Mouse (Mus musculus) liver (tissue): Measurements from ENCODE around the gene Sit1.

Experiments
- DNase-seq: peaks from one replicate; pipeline ENCODE4 v3.0.0-alpha.2; 2020; ENCODE audit warnings: mixed read lengths

Sit1 gene

DNA sequence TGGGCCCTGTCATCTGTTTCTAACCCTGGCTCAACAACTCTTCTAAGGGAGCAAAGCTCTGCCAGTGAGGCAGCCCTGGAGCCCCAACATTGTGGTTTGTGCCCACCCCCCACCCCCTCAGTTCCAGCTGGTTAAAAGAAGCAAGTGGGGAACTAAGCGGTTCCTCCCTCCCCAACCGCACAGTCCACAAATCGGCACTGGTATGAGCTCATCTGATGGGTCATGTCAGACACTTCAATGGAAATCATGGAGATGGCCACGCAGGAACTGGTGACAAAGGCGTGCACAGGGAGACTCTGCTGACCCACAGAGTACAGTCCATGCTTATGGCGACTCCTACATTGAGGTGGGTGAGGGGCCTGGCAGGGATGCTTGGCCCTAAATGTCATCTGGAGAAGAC lies 17.6 kb downstream of the Sit1 start:
- no peak for DNase-seq

DNA sequence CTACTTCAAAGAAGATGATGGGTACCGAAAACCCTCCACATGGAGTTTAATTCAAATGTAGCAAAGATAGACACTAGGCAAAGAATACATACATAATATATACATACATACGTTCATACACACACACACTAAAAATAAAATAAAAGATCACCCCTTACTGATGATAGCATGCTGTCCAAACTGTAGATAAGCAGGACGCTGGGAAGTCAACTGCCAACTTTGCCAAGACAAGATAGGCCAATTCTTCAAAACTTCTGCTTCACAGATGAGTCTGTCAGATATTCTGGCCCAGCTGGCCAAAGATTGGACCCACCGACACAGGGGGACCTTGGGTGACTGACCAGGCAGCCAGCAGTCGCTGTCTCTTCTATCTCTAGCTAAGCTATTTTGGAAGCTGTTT lies 20.4 kb downstream of the Sit1 start:
- DNase-seq, result no peak

DNA sequence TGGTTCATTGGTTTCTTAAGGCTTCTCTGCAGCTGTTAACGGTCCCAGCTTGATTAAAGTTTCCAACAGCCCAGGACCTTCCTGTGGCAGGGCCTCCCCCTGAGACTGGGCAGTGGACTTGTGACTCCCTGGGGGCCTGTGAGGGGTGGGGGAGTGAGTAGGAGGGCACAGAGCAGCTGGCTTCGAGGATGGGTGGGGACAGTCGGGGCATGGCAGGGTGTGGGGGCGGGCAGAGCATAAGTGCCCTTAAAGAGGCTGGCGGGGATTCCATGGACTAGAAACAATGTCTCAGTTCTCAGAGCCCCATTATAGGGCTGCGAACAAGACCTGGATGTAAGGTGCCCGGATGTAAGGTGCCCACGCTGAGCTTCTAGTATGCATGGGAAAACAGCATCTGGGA lies 26.4 kb downstream of the Sit1 start:
- no peak for DNase-seq

DNA sequence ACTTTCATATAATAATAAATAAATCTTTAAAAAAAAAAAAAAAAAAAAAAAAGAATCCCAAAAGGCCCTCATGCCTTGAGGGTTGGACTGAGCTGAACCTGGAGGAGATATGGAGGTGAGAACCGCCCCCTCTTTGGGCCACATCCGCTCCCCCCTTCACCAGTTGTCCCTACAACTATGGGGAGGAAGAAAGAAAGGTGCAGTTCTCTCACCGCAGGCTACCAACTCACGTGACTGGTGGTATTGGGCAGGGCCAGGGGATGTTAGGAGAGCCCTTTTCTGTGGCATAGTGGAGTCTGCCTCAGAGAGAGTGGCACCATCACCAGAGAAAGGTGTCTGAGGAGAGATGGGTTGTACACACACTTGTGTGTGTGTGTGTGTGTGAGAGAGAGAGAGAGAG lies 27.1 kb downstream of the Sit1 start:
- no peak for DNase-seq

DNA sequence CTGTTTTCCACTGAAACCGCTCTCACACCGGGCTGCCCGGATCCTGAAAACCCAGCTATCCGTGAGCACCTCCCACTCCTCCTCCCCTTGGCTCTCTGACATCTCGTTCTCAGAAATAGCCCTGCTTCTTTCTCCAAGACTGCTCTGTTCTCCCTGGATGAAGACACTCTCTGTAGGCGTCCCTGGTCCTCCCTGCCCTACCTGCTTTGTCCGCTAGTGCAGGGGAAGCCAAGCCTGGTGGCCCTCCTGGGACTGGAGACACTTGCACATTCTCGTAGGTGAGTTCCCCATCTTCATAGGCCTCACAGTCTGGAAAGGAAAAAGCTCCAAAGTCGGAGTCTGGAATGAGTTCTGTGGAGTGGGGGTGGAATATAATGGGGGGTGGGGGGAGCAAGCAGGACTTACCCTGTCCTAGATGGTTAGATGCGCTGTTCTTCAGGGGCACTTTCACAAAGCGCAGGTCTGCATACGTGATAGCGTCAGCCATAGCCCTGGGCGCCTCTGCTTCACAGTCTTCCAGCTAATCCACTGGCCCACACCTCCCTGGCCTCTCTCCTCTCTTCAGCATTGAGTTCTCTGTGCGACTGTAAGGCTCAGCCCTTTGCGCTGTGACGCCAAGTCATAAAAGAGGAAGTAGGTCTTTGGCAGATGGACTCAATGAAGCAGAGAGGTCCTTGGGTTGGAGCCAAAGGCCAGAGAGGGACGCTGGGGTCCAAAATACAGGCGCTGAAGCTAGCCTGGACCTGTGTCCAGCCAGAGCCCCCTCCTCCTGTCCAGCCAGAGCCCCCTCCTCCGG lies 29.3 kb downstream of the Sit1 start, which contains the start of gene Cd72:
Cd72 (minus strand) TSS at position 588 of the 796 bp plus-strand sequence.
- peak; percentile 21 for DNase-seq

DNA sequence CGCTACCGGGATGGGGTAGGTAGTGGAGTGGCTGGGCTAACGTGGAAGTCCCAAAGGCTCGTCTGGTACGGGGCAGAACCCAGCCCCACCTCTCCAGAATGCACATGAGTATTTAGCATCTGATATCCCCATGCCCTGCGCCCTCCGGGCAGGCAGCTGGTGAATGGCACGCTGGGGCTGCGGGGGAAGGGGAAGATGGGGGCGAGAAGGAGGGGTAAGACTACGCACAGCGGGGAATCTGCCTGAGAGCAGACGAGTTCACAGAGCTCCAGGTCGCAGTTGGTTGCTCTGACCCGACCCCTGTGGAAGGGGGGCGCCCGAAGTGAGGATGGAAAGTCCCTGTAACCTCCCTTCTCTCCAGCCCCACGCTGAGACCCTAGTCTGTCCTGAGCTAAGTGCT lies 30.1 kb downstream of the Sit1 start:
- DNase-seq, result no peak

DNA sequence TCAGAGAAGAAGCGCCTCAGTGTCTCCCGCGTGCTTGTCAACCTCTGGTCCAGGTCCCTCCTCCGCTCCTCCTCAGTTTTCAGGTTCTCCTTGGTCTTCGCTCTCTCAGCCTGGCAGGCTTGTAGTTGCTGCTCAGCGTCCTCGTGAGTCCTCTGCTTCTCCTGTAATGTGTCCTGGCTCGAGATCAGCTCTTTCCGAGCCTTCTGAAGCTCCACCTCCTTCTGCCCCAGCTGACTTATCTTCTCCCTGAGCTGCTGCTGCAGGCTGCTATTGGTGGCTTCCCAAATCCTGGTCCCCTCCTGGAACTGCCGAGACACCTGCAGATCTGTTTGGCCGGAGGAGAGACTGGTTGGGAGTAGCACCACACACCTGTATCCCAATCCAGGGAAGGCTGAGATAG lies 31.2 kb downstream of the Sit1 start:
- DNase-seq, result no peak

DNA sequence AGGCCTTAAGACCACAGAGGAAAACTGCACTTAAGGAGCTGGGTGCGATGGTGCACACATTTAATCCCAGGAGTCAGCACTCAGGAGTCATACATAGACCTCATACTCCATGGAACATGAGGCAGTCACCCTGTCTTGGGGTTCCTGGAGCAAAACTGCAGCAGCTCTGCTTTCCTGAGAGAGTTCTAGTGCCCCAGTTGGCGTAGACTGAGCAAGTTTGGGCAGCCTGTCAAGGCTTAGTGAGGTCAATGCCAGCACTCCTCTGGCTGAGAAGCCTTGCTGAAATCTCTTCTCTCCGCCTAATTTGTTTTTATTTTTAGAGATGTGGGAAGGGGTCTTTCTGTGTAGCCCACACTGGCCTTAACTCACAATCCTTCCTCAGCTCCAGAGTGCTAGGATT lies 35.0 kb downstream of the Sit1 start:
- DNase-seq, result no peak

DNA sequence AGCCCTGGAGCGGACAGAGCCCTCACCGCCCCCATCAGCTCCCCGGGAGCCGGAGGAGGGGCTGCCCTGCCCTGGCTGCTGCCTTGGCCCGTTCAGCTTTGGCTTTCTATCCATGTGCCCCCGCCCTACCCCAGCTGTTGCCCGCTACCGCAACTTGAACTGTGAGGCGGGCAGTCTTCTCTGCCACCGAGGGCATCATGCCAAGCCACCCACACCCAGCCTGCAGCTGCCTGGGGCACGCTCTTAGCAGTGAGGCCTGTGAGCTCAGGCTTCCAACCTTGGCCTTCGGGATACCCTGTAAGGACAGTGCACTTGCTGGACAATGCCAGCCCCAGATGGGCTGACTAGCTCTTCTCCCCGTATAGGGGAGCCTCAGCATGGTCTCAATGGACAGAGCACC lies 36.3 kb downstream of the Sit1 start:
- no peak for DNase-seq

DNA sequence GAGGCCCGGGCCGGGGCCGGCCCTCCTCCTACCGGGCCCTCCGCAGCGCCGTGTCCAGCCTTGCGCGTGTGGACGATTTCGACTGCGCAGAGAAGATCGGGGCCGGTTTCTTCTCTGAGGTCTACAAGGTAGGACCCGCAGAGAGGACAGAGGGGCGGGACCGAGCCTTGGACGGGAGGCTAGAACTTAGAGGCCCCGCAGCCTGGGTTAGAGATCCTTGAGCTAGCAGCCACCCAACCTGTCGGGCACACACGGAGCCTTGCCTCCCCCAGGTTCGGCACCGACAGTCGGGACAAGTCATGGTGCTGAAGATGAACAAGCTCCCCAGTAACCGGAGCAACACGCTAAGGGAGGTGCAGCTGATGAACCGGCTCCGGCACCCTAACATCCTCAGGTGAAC lies 40.0 kb downstream of the Sit1 start:
- DNase-seq, result no peak

DNA sequence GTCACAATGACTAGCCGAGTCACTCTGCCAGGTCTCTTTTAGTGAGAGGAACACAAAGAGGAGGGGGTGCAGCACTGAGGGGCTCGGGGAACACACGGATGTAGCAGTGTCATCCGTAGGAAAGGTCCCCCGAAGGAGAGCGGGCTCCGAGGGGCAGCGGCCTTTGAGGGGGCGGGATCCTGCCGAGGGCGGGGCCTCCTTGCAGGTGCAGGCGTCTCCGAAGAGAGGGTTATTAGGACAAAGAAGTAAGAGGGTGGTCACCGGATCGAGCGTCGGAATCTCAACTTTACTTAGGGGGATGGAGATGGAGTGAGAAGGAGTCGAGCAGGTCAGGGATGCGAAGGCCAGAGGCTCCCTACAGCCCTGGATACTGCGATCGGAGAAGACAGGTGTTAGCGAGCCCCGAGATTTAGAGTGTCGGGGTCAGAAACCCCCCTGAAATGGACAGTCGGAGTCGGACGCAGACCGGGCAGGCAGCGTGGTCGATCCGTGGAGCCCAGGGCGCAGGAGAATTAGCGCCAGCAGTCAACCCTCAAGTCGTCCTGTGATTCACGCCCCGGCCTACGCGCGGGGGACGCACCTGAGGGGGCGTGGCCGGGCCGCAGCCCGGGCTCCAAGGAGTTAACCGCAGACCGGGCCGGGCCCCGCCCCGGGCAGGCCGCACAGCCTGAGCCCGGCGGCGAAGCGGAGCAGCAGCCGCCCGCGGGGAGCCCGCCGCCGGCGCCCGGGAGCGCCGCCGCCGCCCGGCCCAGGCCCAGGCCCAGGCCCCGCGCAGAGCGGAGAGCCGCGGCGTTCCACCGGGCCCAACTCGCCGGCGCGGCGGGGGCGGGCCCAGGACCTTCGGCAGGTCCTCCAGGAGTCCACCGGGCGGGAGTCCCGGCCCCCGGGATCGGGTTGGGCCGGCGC lies 40.8 kb downstream of the Sit1 start:
- DNase-seq, result peak; percentile 80

DNA sequence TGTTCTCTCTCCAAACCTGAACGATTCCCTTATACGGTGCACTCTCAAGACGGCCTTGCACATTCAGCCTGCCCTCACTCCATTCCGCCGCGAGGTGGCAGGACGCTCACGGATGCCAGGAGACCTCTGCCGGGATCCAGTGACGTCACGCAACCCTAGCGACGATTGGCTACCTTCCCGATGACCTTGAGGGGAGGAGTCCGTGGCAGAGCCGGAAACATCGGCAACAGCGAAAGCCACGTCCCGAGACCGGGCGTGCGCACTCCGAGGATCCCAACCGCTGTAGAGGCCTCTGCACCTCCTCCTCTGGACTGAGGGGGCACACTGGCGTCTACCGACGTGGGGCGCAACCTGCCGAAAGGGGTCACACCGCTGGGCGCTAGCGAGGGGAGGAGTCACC lies 41.5 kb downstream of the Sit1 start:
- peak; percentile 96 for DNase-seq

DNA sequence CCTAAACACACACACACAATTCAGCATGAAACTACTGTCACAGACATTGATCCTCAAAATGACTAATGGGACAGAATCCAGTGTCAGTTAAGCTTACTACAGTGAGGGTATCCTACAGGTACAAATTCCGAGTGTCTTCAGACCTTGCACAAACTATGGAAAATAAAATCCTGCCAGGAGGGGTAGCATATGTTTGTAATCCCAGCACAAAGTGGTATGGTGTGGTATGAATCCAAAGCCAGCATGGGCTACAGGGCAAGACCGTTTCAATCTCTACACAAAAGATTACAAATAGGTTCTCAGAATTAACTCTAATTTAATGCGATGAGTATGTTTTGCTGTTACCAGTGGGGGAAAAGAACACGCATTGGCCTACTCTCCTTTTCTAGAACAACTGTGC lies 41.9 kb downstream of the Sit1 start, which contains the start of gene Tesk1:
Tesk1 (plus strand) TSS at position 301 of the 400 bp plus-strand sequence.
- DNase-seq, result no peak

DNA sequence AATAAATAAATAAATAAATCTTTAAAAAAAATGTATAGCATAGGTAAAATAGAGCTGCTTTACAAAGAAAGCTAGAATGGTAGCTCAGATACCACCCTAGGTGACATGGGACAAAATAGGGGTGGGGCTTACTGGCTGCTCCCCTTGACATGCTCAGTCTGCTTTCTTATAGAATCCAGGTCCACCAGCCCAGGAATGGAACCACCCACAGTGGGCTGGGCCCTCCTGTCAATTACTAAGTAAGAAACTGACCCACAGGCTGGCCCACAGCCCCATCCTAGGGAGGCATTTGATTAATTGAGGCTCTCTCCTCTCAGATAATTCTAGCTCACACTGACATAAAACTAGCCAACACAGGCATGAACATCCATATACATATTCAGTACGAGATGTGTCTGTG lies 50.7 kb downstream of the Sit1 start:
- DNase-seq, result no peak
